Mouse (Mus musculus) lung, adult 2 months (tissue): Measurements from ENCODE around the gene Smurf1. TPM values are rescaled to one million over a fixed set of nuclear protein-coding genes. Genes with fewer than 3 reads are reported as not detected.

Experiments used
- DNase-seq: peaks from one replicate; pipeline ENCODE4 v3.0.0; 2022
- H3K4me1 ChIP-seq: fragments of 200-500 bp; 2 replicates; pipeline ENCODE4 v1.6.1; 2011; ENCODE audit warnings: low read length; ENCODE audit not compliant: control insufficient read depth, insufficient read depth
- H3K4me3 ChIP-seq: fragments of 200-500 bp; replicated peaks from 2 replicates; pipeline ENCODE3; 2011; ENCODE audit warnings: low read depth, mild to moderate bottlenecking, control low read depth, low read length; ENCODE audit errors: extremely low read depth
- CTCF ChIP-seq: fragments of 200-500 bp; IDR thresholded peaks from 2 replicates; pipeline ENCODE4 v1.5.1; 2011; ENCODE audit warnings: mild to moderate bottlenecking, low read length, control low read depth; ENCODE audit not compliant: insufficient read depth
- POLR2A ChIP-seq: fragments of 200-500 bp; IDR thresholded peaks from 2 replicates; pipeline ENCODE4 v1.6.1; 2011; ENCODE audit warnings: low read depth, mild to moderate bottlenecking, control low read depth, low read length, borderline replicate concordance; ENCODE audit errors: extremely low read depth
- WGBS: fragments of 180-500 bp; shearing (Covaris S2); methylation state at CpG from one replicate; pipeline ENCODE4 v1.1.7; 2018; 5-methylcytosine and 5-hydroxymethylcytosine counted together
- polyA plus RNA-seq: library from polyadenylated mRNA; depleted of rRNA; stranded (reverse); fragments of >200 nt; gene quantifications from 2 replicates; pipeline ENCODE4 v1.2.3, GENCODE M21; 2012

Smurf1 gene
- polyA plus RNA-seq, 1 experiment: 33.5 TPM

DNA sequence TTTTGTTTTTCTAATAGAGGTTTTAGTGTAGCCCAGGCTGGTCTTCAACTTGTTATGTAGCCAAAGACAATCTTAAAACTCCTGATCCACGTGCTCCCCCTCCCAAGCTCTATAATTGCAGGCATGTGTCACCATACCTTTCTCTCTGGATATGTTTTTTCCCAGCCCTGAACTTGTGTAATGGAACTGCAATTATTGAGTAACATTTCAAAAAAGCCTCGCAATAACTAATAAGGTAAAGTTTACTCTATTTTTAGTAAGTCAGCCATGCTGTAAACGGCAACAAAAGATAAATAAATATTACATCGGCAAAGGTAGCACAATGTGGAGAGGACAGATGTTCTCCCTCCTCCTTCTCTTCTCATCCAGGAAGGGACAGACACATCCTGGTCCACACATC is 21.3 kb downstream of the Smurf1 start:
- Histone ChIP-seq H3K4me1 (peaks cover 41% of the 10 kb centered on the region), H3K4me3 (no peak overlapping the region)
- WGBS: 24% methylated on average over 4 of the region's 4 CpGs
- TF ChIP-seq CTCF: no peak
- no peak for DNase-seq

DNA sequence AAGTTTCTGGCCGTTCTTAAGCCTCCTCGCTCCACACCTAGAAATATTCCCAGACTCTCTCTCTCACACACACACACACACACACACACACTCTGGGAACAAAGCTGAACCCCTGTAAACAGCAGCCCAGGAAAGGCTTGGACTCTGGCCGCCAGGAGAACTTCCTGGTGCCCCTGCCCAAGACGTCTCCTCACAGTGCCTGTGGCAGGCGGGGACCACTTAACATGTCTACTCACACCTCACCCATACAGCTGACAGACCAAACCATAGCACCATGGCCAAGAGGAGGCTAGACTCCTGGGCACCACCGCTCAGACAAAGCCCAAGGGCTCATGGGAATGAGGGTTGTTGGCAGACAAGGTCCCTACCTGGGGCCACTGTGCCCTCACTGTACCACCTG is 22.3 kb downstream of the Smurf1 start:
- no peak for TF ChIP-seq CTCF
- Histone ChIP-seq H3K4me3 (no peak overlapping the region), H3K4me1 (peaks cover 38% of the 10 kb centered on the region)
- WGBS: 47% methylated on average over 6 of the region's 6 CpGs
- DNase-seq: no peak

GRCm38 (mm10) chr5:144942431-144942830 is 23.2 kb downstream of the Smurf1 start:
- TF ChIP-seq CTCF (no peak), POLR2A (no peak)
- Histone ChIP-seq H3K4me3 (no peak overlapping the region), H3K4me1 (peaks cover 36% of the 10 kb centered on the region)
- DNase-seq: no peak
- 64% methylated on average over 9 of the region's 9 CpGs for WGBS

GRCm38 (mm10) chr5:144940904-144941303 is 24.7 kb downstream of the Smurf1 start:
- H3K4me3 ChIP-seq: no peak overlapping the region
- 27% methylated on average over 3 of the region's 3 CpGs for WGBS
- peaks cover 34% of the 10 kb centered on the region for H3K4me1 ChIP-seq
- TF ChIP-seq POLR2A (no peak), CTCF (no peak)
- DNase-seq: no peak

- peaks cover 35% of the 10 kb centered on the region for H3K4me1 ChIP-seq
- 36% methylated on average over 2 of the region's 2 CpGs for WGBS
- no peak for TF ChIP-seq POLR2A
- TF ChIP-seq CTCF: no peak
- H3K4me3 ChIP-seq: no peak overlapping the region
- no peak for DNase-seq
Measured at GRCm38 (mm10) chr5:144937304-144937703, 28.3 kb downstream of the Smurf1 start.

DNA sequence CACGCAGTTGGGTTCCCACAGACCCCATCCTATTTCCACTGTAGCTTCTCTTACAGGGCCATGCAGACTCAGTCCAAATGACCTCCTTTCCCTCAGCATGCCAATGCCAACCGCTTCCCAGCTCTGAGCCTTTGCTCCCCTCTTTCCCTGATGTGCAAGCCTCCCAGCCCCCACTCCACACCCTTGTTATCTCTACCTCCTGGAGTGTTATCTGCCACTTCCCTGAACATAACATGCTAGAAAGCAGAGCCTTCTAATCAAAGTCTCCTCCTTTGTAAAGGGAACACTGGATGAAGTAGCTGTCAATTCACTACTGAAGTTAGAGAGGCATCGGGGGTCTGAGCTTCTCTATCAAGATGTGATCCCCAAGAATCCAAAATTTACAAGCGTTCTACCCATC is 32.2 kb downstream of the Smurf1 start:
- DNase-seq: no peak
- WGBS: 62% methylated on average over 4 of the region's 4 CpGs
- Histone ChIP-seq H3K4me1 (peaks cover 36% of the 10 kb centered on the region), H3K4me3 (no peak overlapping the region)
- no peak for TF ChIP-seq CTCF

DNA sequence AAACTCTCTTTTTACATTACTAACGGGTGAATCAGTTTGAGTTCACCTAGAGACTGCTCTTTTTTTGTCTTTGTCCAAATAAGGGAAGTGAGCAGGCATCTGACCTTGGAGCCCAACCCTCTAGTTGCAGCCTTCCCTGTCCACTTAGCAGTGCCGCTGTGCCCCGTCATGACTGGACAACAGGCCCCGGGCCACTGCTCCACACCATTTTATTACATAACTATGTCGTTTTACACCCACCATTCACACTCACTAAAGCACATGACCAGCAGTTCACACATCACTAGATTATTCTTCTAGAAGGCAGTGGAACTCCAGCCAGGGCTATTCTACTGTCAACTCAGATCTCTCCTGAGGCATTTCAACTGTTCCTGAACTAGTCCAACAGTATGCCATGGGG is 33.8 kb downstream of the Smurf1 start:
- TF ChIP-seq POLR2A: no peak
- no peak for TF ChIP-seq CTCF
- Histone ChIP-seq H3K4me3 (no peak overlapping the region), H3K4me1 (peaks cover 34% of the 10 kb centered on the region)
- WGBS: 57% methylated on average over 5 of the region's 5 CpGs
- DNase-seq: no peak

- no peak for TF ChIP-seq POLR2A
- DNase-seq: no peak
- H3K4me1 ChIP-seq: peaks cover 13% of the 10 kb centered on the region
- H3K4me3 ChIP-seq: no peak overlapping the region
- WGBS: 39% methylated on average over 11 of the region's 11 CpGs
Measured at GRCm38 (mm10) chr5:144928856-144929713, 36.6 kb downstream of the Smurf1 start.

GRCm38 (mm10) chr5:144926275-144926674 is 39.4 kb downstream of the Smurf1 start:
- H3K4me1 ChIP-seq: peaks cover 8% of the 10 kb centered on the region; the same call in 1 of the 2 replicates
- TF ChIP-seq CTCF: no peak
- TF ChIP-seq POLR2A: no peak
- DNase-seq: no peak
- no peak overlapping the region for H3K4me3 ChIP-seq
- WGBS: 65% methylated on average over 2 of the region's 2 CpGs

GRCm38 (mm10) chr5:144923351-144923750 is 42.3 kb downstream of the Smurf1 start:
- Histone ChIP-seq H3K4me3 (no peak overlapping the region), H3K4me1 (0 out of 2 replicates have a peak, but pooled peaks cover 3% of the 10 kb centered on the region)
- DNase-seq: no peak
- 57% methylated on average over 6 of the region's 6 CpGs for WGBS
- TF ChIP-seq CTCF (no peak), POLR2A (no peak)

GRCm38 (mm10) chr5:144919790-144920189 is 45.9 kb downstream of the Smurf1 start:
- TF ChIP-seq CTCF: no peak
- no peak for TF ChIP-seq POLR2A
- no peak for DNase-seq
- Histone ChIP-seq H3K4me1 (peaks cover 7% of the 10 kb centered on the region), H3K4me3 (no peak overlapping the region)
- 87% methylated on average over 8 of the region's 8 CpGs for WGBS
